Mouse (Mus musculus): ENCODE measurements around the gene Lamb2. TPM values are rescaled to one million over a fixed set of nuclear protein-coding genes. Genes with fewer than 3 reads are reported as not detected.

Lamb2 gene
- polyA plus RNA-seq, 1 experiment from 2014 or later = 45.3 TPM

GRCm38 (mm10) chr9:108493246-108493645, 13.7 kb downstream of the Lamb2 start:
- Histone ChIP-seq H3K27ac (replicated peaks) (no peak overlapping the region), H3K9ac (no peak overlapping the region), H3K27me3 (replicated peaks) (no peaks in the 10 kb centered on the region), H3K4me1 (peaks cover 20% of the 10 kb centered on the region), H3K36me3 (peaks cover 85% of the 10 kb centered on the region), H3K4me3 (no peak overlapping the region), H3K9me3 (no peaks in the 10 kb centered on the region), H3K4me2 (no peak overlapping the region)
- ATAC-seq (ENCODE audit: extremely low read depth, insufficient number of reproducible peaks, low FRiP score, low TSS enrichment) = no peak
- WGBS = 94% methylated on average over 8 of the region's 8 CpGs

DNA sequence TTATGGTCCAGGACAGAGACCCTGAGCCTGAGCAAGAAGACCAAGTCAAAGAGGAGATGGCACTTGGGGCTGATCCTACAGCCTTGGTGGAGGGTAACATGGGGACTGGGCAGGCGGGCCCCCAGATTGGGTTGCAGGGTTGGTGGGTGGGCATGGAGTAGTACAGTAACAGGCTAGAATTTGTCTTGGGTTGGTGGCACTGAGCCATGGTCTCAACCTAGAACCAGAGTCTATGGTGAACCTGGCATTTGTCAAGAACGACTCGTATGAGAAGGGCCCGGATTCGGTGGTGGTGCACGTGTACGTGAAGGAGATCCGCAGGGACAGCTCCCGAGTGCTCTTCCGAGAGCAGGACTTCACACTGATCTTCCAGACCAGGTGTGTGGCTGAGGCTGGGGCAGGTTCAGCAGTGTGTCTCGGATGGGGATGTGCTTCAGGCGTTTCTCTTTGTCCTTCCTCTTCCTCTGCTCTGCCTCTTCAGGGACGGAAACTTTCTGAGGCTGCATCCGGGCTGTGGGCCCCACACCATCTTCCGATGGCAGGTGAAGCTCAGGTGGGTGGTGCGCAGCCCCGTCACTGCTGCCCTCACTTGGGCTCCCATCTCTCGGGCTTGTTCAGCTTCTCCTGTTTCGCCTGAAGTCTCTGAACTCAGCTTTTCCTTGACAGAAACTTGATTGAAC, 14.8 kb downstream of the Lamb2 start:
- ATAC-seq (ENCODE audit: extremely low read depth, insufficient number of reproducible peaks, low FRiP score, low TSS enrichment) = no peak
- 88% methylated on average over 19 of the region's 19 CpGs for WGBS
- H3K4me3 ChIP-seq = no peak overlapping the region

DNA sequence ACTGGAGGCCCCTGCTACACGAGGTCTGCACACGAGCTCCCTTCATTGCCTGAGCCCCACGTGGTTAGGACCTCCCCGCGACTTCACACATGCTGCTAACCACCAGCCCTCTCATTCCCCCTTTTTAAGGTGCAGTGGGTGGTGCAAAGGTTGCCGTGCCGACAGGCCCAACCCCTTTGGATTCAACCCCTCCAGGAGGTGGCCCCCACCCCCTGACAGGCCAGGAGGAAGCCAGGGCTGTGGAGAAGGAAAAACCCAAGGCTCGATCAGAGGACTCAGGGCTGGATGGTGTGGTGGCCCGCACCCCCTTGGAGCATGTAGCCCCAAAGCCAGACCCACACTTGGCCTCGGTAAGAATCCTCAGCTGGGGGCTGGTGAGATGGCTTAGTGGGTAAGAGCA, 15.4 kb downstream of the Lamb2 start:
- WGBS = 80% methylated on average over 10 of the region's 10 CpGs
- Histone ChIP-seq H3K4me3 (no peak overlapping the region), H3K4me2 (no peak overlapping the region), H3K27ac (replicated peaks) (no peak overlapping the region), H3K27me3 (replicated peaks) (no peaks in the 10 kb centered on the region), H3K9me3 (no peaks in the 10 kb centered on the region), H3K4me1 (peaks cover 19% of the 10 kb centered on the region), H3K9ac (no peak overlapping the region), H3K36me3 (peaks cover 85% of the 10 kb centered on the region)
- ATAC-seq (ENCODE audit: extremely low read depth, insufficient number of reproducible peaks, low FRiP score, low TSS enrichment) = no peak

More for the DNA sequence above, 14.8 kb downstream of the Lamb2 start:
- H3K36me3 ChIP-seq = peaks cover 85% of the 10 kb centered on the region
- no peak overlapping the region for H3K4me2 ChIP-seq
- H3K27ac ChIP-seq (replicated peaks) = no peak overlapping the region
- peaks cover 20% of the 10 kb centered on the region for H3K4me1 ChIP-seq
- no peak overlapping the region for H3K9ac ChIP-seq
- no peaks in the 10 kb centered on the region for H3K9me3 ChIP-seq
- no peaks in the 10 kb centered on the region for H3K27me3 ChIP-seq (replicated peaks)

- no peak for ATAC-seq (ENCODE audit: extremely low read depth, insufficient number of reproducible peaks, low FRiP score, low TSS enrichment)
- no peak overlapping the region for H3K4me2 ChIP-seq
- H3K36me3 ChIP-seq = peaks cover 96% of the 10 kb centered on the region
- H3K27me3 ChIP-seq (replicated peaks) = no peaks in the 10 kb centered on the region
- H3K9ac ChIP-seq = no peak overlapping the region
- H3K27ac ChIP-seq (replicated peaks) = no peak overlapping the region
- no peaks in the 10 kb centered on the region for H3K9me3 ChIP-seq
- H3K4me1 ChIP-seq = no peaks in the 10 kb centered on the region
- H3K4me3 ChIP-seq = no peak overlapping the region
- 94% methylated on average over 7 of the region's 7 CpGs for WGBS
Measured at GRCm38 (mm10) chr9:108499231-108499630, 19.7 kb downstream of the Lamb2 start.

- Histone ChIP-seq H3K4me3 (no peak overlapping the region), H3K4me1 (no peaks in the 10 kb centered on the region), H3K9ac (no peak overlapping the region), H3K4me2 (no peak overlapping the region), H3K9me3 (no peaks in the 10 kb centered on the region), H3K27me3 (replicated peaks) (no peaks in the 10 kb centered on the region), H3K27ac (replicated peaks) (no peak overlapping the region), H3K36me3 (peaks cover 89% of the 10 kb centered on the region)
- WGBS = 84% methylated on average over 15 of the region's 15 CpGs
- ATAC-seq (ENCODE audit: extremely low read depth, insufficient number of reproducible peaks, low FRiP score, low TSS enrichment) = no peak
Measured at GRCm38 (mm10) chr9:108499943-108500342, 20.4 kb downstream of the Lamb2 start.

GRCm38 (mm10) chr9:108506901-108507300, 27.4 kb downstream of the Lamb2 start:
- peak overlapping the region; percentile 97 for H3K4me2 ChIP-seq
- 80% methylated on average over 7 of the region's 7 CpGs for WGBS
- H3K9ac ChIP-seq = no peak overlapping the region
- peaks cover 50% of the 10 kb centered on the region for H3K36me3 ChIP-seq
- H3K4me3 ChIP-seq = peak overlapping the region; percentile 67
- no peak overlapping the region for H3K27ac ChIP-seq (replicated peaks)
- H3K9me3 ChIP-seq = no peaks in the 10 kb centered on the region
- H3K27me3 ChIP-seq (replicated peaks) = no peaks in the 10 kb centered on the region
- H3K4me1 ChIP-seq = peaks cover 17% of the 10 kb centered on the region
- ATAC-seq (ENCODE audit: extremely low read depth, insufficient number of reproducible peaks, low FRiP score, low TSS enrichment) = no peak

GRCm38 (mm10) chr9:108507619-108508434, 28.3 kb downstream of the Lamb2 start, which contains the start of gene Qars:
Gene Qars (plus strand): TSS chr9:108507706.
- Histone ChIP-seq H3K4me2 (peak within 1 kb of the TSS; percentile 97), H3K9ac (peak within 1 kb of the TSS; percentile 86), H3K4me3 (peak within 1 kb of the TSS; percentile 67), H3K27ac (replicated peaks) (peak within 1 kb of the TSS; percentile 73), H3K4me1 (peaks cover 17% of the 10 kb centered on the region), H3K9me3 (no peaks in the 10 kb centered on the region), H3K27me3 (replicated peaks) (no peaks in the 10 kb centered on the region), H3K36me3 (peaks cover 50% of the 10 kb centered on the region)
- under 1% methylated on average over 37 of the region's 37 CpGs for WGBS
- ATAC-seq (ENCODE audit: extremely low read depth, insufficient number of reproducible peaks, low FRiP score, low TSS enrichment) = peak; percentile 87

DNA sequence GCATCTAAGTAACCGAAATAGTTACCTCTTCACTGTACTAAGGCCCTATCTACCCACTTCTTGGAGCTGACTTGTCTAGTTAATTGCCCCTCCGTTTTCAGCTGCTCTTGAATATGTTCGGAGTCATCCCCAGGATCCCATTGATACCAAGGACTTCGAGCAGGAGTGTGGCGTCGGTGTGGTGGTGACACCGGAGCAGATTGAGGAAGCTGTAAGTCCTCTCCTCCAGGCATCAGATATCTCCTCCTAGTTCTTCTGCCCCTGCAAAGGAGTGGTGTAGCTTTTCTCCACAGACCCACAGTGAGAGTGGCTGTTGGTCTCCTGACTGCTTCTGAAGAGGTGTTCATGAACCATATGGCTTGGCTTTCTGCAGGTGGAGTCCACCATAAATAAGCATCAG, 29.2 kb downstream of the Lamb2 start:
- no peaks in the 10 kb centered on the region for H3K9me3 ChIP-seq
- peak overlapping the region; percentile 67 for H3K4me3 ChIP-seq
- peaks cover 50% of the 10 kb centered on the region for H3K36me3 ChIP-seq
- H3K27me3 ChIP-seq (replicated peaks) = no peaks in the 10 kb centered on the region
- WGBS = 82% methylated on average over 7 of the region's 7 CpGs
- ATAC-seq (ENCODE audit: extremely low read depth, insufficient number of reproducible peaks, low FRiP score, low TSS enrichment) = no peak
- H3K4me2 ChIP-seq = peak overlapping the region; percentile 97
- peak overlapping the region; percentile 73; the same call in 1 of the 2 replicates for H3K27ac ChIP-seq (replicated peaks)
- H3K4me1 ChIP-seq = peaks cover 17% of the 10 kb centered on the region
- H3K9ac ChIP-seq = peak overlapping the region; percentile 86

DNA sequence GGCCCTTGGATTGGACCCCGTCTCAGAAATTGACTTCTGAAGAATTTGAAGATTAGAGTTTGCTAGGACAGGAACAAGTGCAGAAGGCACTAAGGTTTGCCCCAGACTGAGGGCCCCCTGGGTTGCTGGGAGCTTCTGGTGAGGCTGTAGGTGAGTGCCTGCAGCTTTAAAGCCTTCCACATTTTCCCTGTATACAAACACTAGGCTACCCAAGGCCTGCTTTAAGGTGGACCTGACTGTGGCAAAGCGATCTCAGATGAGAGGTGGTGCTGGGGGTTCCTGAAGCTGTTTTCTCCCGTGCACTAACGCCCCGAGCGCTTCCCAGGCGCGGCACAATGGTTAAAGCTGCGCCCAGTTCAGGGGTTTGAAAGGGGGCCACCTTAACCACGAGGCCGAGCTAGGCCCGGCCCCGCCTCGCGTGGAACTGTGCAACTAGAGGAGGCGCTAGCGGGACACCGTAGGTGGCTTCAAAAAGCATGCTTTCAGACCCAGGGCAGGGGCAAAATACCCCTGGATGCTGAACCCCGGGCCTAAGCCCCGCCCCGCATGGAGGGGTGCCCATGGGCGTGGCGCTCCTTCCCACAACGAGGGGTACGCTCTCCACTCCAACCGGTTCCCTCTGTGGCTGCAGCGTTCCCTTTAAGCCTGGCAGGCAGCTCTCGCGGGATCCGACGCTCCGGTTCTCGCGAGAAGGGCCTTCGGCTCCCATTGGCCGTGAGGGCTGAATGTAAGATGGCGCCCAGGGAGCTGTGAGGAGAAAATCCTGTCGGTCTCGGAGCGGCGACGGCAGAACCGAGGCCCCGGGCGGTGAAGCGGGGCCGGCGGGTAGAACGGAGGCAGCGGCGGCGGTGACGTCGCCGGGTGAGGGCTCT, 37.1 kb downstream of the Lamb2 start, which contains the start of gene Qrich1:
Qrich1 (plus strand) TSS at position 427 of the 872 bp plus-strand sequence.
- Histone ChIP-seq H3K4me3 (peak within 1 kb of the TSS; percentile 98), H3K9ac (peak within 1 kb of the TSS; percentile 98), H3K4me2 (peak within 1 kb of the TSS; percentile 94), H3K27ac (replicated peaks) (peak within 1 kb of the TSS; percentile 99), H3K27me3 (replicated peaks) (no peaks in the 10 kb centered on the region), H3K36me3 (peaks cover 61% of the 10 kb centered on the region), H3K4me1 (peaks cover 29% of the 10 kb centered on the region), H3K9me3 (no peaks in the 10 kb centered on the region)
- ATAC-seq (ENCODE audit: extremely low read depth, insufficient number of reproducible peaks, low FRiP score, low TSS enrichment) = peak; percentile 89
- WGBS = under 1% methylated on average over 54 of the region's 55 CpGs

DNA sequence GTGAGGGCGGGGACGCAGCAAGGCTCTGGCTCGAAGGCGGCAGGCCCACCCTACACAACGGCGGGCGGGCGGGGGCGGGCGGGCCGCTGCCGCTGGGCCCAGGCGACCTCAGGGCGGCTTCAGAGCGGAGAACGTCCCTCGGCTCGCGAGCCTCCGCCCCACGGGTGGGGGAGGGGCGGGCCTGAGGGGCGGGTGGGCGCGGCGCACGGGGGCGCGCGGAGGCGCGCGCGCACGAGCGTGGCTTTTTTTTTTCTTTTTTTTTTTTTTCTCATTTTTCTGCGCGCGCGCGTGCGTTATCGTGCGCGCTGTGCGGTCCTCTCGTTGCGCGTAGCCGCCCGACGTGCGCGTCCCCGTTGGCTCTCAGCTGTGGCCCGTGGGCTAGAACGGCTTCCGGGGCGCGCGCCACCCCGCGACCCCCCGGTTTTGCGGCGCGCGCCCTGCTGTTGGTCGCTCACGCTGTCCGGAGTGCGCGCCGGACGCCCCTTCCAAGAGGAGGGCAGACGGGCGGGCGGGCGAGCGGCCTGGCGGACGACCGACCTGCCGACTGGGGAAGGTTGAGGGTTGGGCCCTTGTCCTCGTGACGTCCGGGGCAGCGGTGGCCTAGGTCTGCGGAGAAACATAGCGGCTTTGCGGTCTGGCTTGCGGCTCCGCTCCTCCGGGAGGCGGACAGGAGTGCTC, 37.9 kb downstream of the Lamb2 start:
- WGBS = 0% methylated on average over 65 of the region's 95 CpGs
- peaks cover 35% of the 10 kb centered on the region for H3K4me1 ChIP-seq
- no peaks in the 10 kb centered on the region for H3K9me3 ChIP-seq
- H3K36me3 ChIP-seq = peaks cover 54% of the 10 kb centered on the region
- ATAC-seq (ENCODE audit: extremely low read depth, insufficient number of reproducible peaks, low FRiP score, low TSS enrichment) = peak; percentile 74
- H3K27me3 ChIP-seq (replicated peaks) = no peaks in the 10 kb centered on the region
- peak overlapping the region; percentile 98 for H3K9ac ChIP-seq
- peak overlapping the region; percentile 99 for H3K27ac ChIP-seq (replicated peaks)
- H3K4me3 ChIP-seq = peak overlapping the region; percentile 98
- H3K4me2 ChIP-seq = peak overlapping the region; percentile 94

Data from heart, embryonic 13.5 days (tissue).